Mouse (Mus musculus) liver, postnatal 0 days (tissue): ENCODE measurements around the gene Hoxa1.

ENCODE experiments used
- CTCF ChIP-seq: sonication (generic); IDR thresholded peaks from 2 replicates; pipeline ENCODE4 v1.5.1; 2016; ENCODE audit warnings: antibody characterized with exemption, low read depth
- EP300 ChIP-seq: IDR thresholded peaks from 2 replicates; pipeline ENCODE4 v1.6.1; 2016; ENCODE audit warnings: antibody characterized with exemption, low read depth, mild to moderate bottlenecking

DNA sequence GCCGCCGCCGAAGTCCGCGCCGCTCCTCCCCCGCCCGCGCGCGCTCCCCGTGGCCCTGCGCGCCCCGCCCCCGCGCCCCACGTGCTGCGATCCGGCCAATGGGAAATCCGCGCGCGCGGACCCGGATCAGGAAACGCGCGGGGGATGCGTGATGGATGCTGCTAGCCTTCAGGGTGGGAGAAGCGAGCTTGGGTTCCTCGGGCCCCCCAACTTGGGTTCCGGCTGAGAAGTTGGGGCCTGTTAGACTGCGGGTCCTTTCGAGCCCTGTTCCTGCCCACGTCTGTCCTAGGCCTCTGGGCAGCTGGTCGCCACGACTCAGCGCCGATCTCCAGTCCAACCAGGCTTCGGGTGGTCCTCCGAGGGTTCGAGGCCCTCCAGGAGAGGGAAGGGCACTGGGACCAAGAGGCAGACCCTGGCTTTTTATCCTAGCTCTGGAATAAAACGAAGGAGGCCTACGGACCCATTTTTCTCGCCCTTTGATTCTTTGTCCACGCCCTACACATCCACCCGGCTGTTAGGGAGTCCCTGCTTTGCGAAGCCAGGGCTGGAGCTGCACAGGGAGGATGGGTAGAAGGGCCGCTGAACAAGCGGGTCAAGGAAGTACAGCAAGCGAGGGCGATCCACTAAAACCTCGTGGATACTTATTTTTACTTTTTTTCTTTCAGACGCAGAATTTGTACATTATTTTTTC, 33.9 kb upstream of the Hoxa1 start:
- TF ChIP-seq CTCF (no peak), EP300 (no peak)
